Mouse (Mus musculus): Measurements from ENCODE around the gene Slc46a3. TPM values are rescaled to one million over a fixed set of nuclear protein-coding genes. Genes with fewer than 3 reads are reported as not detected.
A peak's percentile ranks its signal among the peaks of the same experiment; 100 is the strongest.

The Slc46a3 gene
- polyA plus RNA-seq, 1 experiment = 6.5 TPM

- TF ChIP-seq CTCF (IDR thresholded peaks at IDR 0.05; ENCODE audit: borderline replicate concordance, extremely low read depth, insufficient read depth, insufficient read length) = no peak
- no peak for TF ChIP-seq POLR2A (IDR thresholded peaks at IDR 0.05; ENCODE audit: borderline replicate concordance, extremely low read depth, insufficient read depth, insufficient read length, poor library complexity, severe bottlenecking)
- no peak for DNase-seq (ENCODE audit: low read depth)
These were observed 25.0 kb downstream of the Slc46a3 start for GRCm38 (mm10) chr5:147869568-147869967.

- TF ChIP-seq CTCF (IDR thresholded peaks at IDR 0.05; ENCODE audit: borderline replicate concordance, extremely low read depth, insufficient read depth, insufficient read length) = peak; percentile 13; the same call in 1 of the 2 replicates
- TF ChIP-seq POLR2A (IDR thresholded peaks at IDR 0.05; ENCODE audit: borderline replicate concordance, extremely low read depth, insufficient read depth, insufficient read length, poor library complexity, severe bottlenecking) = no peak
- no peak for DNase-seq (ENCODE audit: low read depth)
These were observed 25.9 kb downstream of the Slc46a3 start for GRCm38 (mm10) chr5:147868674-147869073.

GRCm38 (mm10) chr5:147860449-147861261 is 34.0 kb downstream of the Slc46a3 start, which contains the start of gene Pomp:
Gene Pomp (plus strand): TSS chr5:147860461.
- TF ChIP-seq CTCF (IDR thresholded peaks at IDR 0.05; ENCODE audit: borderline replicate concordance, extremely low read depth, insufficient read depth, insufficient read length) (peak; percentile 2; the same call in 1 of the 2 replicates), POLR2A (IDR thresholded peaks at IDR 0.05; ENCODE audit: borderline replicate concordance, extremely low read depth, insufficient read depth, insufficient read length, poor library complexity, severe bottlenecking) (peak; percentile 93)
- DNase-seq (ENCODE audit: low read depth) = peak; percentile 97

- DNase-seq (ENCODE audit: low read depth) = no peak
- TF ChIP-seq CTCF (IDR thresholded peaks at IDR 0.05; ENCODE audit: borderline replicate concordance, extremely low read depth, insufficient read depth, insufficient read length) = no peak
- no peak for TF ChIP-seq POLR2A (IDR thresholded peaks at IDR 0.05; ENCODE audit: borderline replicate concordance, extremely low read depth, insufficient read depth, insufficient read length, poor library complexity, severe bottlenecking)
These were observed 34.6 kb downstream of the Slc46a3 start for GRCm38 (mm10) chr5:147860076-147860448.

- no peak for TF ChIP-seq POLR2A (IDR thresholded peaks at IDR 0.05; ENCODE audit: borderline replicate concordance, extremely low read depth, insufficient read depth, insufficient read length, poor library complexity, severe bottlenecking)
These were observed 44.4 kb downstream of the Slc46a3 start for GRCm38 (mm10) chr5:147850194-147850593.

GRCm38 (mm10) chr5:147848164-147848863 is 46.3 kb downstream of the Slc46a3 start:
- no peak for TF ChIP-seq POLR2A (IDR thresholded peaks at IDR 0.05; ENCODE audit: borderline replicate concordance, extremely low read depth, insufficient read depth, insufficient read length, poor library complexity, severe bottlenecking)
- peak; percentile 93 for TF ChIP-seq CTCF (IDR thresholded peaks at IDR 0.05; ENCODE audit: borderline replicate concordance, extremely low read depth, insufficient read depth, insufficient read length)

More at GRCm38 (mm10) chr5:147850194-147850593, 44.4 kb downstream of the Slc46a3 start:
- DNase-seq (ENCODE audit: low read depth) = no peak

GRCm38 (mm10) chr5:147847361-147847760 is 47.3 kb downstream of the Slc46a3 start:
- DNase-seq (ENCODE audit: low read depth) = peak; percentile 25
- TF ChIP-seq CTCF (IDR thresholded peaks at IDR 0.05; ENCODE audit: borderline replicate concordance, extremely low read depth, insufficient read depth, insufficient read length) (no peak), POLR2A (IDR thresholded peaks at IDR 0.05; ENCODE audit: borderline replicate concordance, extremely low read depth, insufficient read depth, insufficient read length, poor library complexity, severe bottlenecking) (no peak)

More at GRCm38 (mm10) chr5:147848164-147848863, 46.3 kb downstream of the Slc46a3 start:
- DNase-seq (ENCODE audit: low read depth) = peak; percentile 76

- no peak for TF ChIP-seq POLR2A (IDR thresholded peaks at IDR 0.05; ENCODE audit: borderline replicate concordance, extremely low read depth, insufficient read depth, insufficient read length, poor library complexity, severe bottlenecking)
- TF ChIP-seq CTCF (IDR thresholded peaks at IDR 0.05; ENCODE audit: borderline replicate concordance, extremely low read depth, insufficient read depth, insufficient read length) = no peak
- DNase-seq (ENCODE audit: low read depth) = no peak
These were observed 49.3 kb downstream of the Slc46a3 start for GRCm38 (mm10) chr5:147845319-147845718.

GRCm38 (mm10) chr5:147843340-147843739 is 51.3 kb downstream of the Slc46a3 start:
- DNase-seq (ENCODE audit: low read depth) = no peak
- no peak for TF ChIP-seq POLR2A (IDR thresholded peaks at IDR 0.05; ENCODE audit: borderline replicate concordance, extremely low read depth, insufficient read depth, insufficient read length, poor library complexity, severe bottlenecking)
- no peak for TF ChIP-seq CTCF (IDR thresholded peaks at IDR 0.05; ENCODE audit: borderline replicate concordance, extremely low read depth, insufficient read depth, insufficient read length)

- no peak for DNase-seq (ENCODE audit: low read depth)
- no peak for TF ChIP-seq POLR2A (IDR thresholded peaks at IDR 0.05; ENCODE audit: borderline replicate concordance, extremely low read depth, insufficient read depth, insufficient read length, poor library complexity, severe bottlenecking)
- TF ChIP-seq CTCF (IDR thresholded peaks at IDR 0.05; ENCODE audit: borderline replicate concordance, extremely low read depth, insufficient read depth, insufficient read length) = no peak
These were observed 55.2 kb downstream of the Slc46a3 start for GRCm38 (mm10) chr5:147839418-147839817.

- DNase-seq (ENCODE audit: low read depth) = peak; percentile 12
- TF ChIP-seq POLR2A (IDR thresholded peaks at IDR 0.05; ENCODE audit: borderline replicate concordance, extremely low read depth, insufficient read depth, insufficient read length, poor library complexity, severe bottlenecking) = no peak
- no peak for TF ChIP-seq CTCF (IDR thresholded peaks at IDR 0.05; ENCODE audit: borderline replicate concordance, extremely low read depth, insufficient read depth, insufficient read length)
These were observed 59.6 kb downstream of the Slc46a3 start for GRCm38 (mm10) chr5:147834841-147835500.

Measured in brain, embryonic 14.5 days (tissue).